Mouse (Mus musculus) limb, embryonic 15.5 days (tissue): ENCODE measurements at regions not wholly inside any gene's neighbourhood (a gene's known extent, or its start where the extent isn't known, plus 50 kb on each side); places are given as distances from the start of the nearest gene placed in this dataset.
"Not testable (repeated sequence)": the region's sequence is repeated elsewhere in the genome, so short reads cannot be mapped to it uniquely, and the experiment has no call there.

Experiments used
- ATAC-seq: fragments of 200-750 bp; cut with Nextera tagmentation; 2 replicates; pipeline ENCODE4 v1.8.0; 2017; ENCODE audit warnings: low read depth, moderate TSS enrichment; ENCODE audit not compliant: insufficient number of reproducible peaks, low FRiP score, low TSS enrichment
- H3K27ac ChIP-seq: fragments of 300-500 bp; sonication (generic); 2 replicates; pipeline ENCODE4 v1.5.1; 2015; ENCODE audit warnings: moderate library complexity, mild to moderate bottlenecking, inconsistent platforms
- H3K27me3 ChIP-seq: fragments of 300-500 bp; sonication (generic); 2 replicates; pipeline ENCODE4 v1.6.1; 2015; ENCODE audit warnings: inconsistent platforms
- H3K36me3 ChIP-seq: fragments of 300-500 bp; sonication (generic); 2 replicates; pipeline ENCODE4 v1.6.1; 2015; ENCODE audit warnings: inconsistent platforms
- H3K4me1 ChIP-seq: fragments of 300-500 bp; sonication (generic); 2 replicates; pipeline ENCODE4 v1.6.1; 2015; ENCODE audit warnings: inconsistent platforms
- H3K4me2 ChIP-seq: fragments of 300-500 bp; sonication (generic); 2 replicates; pipeline ENCODE4 v1.6.1; 2015; ENCODE audit warnings: mild to moderate bottlenecking, inconsistent platforms
- H3K4me3 ChIP-seq: fragments of 300-500 bp; sonication (generic); 2 replicates; pipeline ENCODE4 v1.5.1; 2015; ENCODE audit warnings: mild to moderate bottlenecking, inconsistent platforms
- H3K9ac ChIP-seq: fragments of 300-500 bp; sonication (generic); 2 replicates; pipeline ENCODE4 v1.6.1; 2015; ENCODE audit warnings: inconsistent platforms
- H3K9me3 ChIP-seq: fragments of 300-500 bp; sonication (generic); 2 replicates; pipeline ENCODE4 v1.6.1; 2016; ENCODE audit warnings: inconsistent platforms
- WGBS: fragments of 180-500 bp; shearing (Covaris S2); methylation state at CpG from one replicate; pipeline ENCODE4 v1.1.7; 2015; 5-methylcytosine and 5-hydroxymethylcytosine counted together

- Histone ChIP-seq H3K4me1 (0 out of 2 replicates have a peak, but pooled peaks cover 3% of the 10 kb centered on the region), H3K9ac (no peak overlapping the region), H3K9me3 (no peaks in the 10 kb centered on the region), H3K27ac (no peak overlapping the region), H3K4me3 (no peak overlapping the region), H3K4me2 (no peak overlapping the region), H3K27me3 (peaks cover 20% of the 10 kb centered on the region), H3K36me3 (no peaks in the 10 kb centered on the region)
- 5% methylated on average over 8 of the region's 8 CpGs for WGBS
- ATAC-seq = no peak
These were observed 293.1 kb downstream of the Ajap1 start for GRCm38 (mm10) chr4:153189485-153189884.

GRCm38 (mm10) chr4:153188504-153189031 lies 294.0 kb downstream of the Ajap1 start:
- Histone ChIP-seq H3K4me3 (no peak overlapping the region), H3K4me1 (0 out of 2 replicates have a peak, but pooled peaks cover 3% of the 10 kb centered on the region), H3K9me3 (no peaks in the 10 kb centered on the region), H3K27ac (no peak overlapping the region), H3K4me2 (no peak overlapping the region), H3K27me3 (peaks cover 22% of the 10 kb centered on the region), H3K36me3 (no peaks in the 10 kb centered on the region), H3K9ac (no peak overlapping the region)
- under 1% methylated on average over 17 of the region's 17 CpGs for WGBS
- no peak for ATAC-seq

DNA sequence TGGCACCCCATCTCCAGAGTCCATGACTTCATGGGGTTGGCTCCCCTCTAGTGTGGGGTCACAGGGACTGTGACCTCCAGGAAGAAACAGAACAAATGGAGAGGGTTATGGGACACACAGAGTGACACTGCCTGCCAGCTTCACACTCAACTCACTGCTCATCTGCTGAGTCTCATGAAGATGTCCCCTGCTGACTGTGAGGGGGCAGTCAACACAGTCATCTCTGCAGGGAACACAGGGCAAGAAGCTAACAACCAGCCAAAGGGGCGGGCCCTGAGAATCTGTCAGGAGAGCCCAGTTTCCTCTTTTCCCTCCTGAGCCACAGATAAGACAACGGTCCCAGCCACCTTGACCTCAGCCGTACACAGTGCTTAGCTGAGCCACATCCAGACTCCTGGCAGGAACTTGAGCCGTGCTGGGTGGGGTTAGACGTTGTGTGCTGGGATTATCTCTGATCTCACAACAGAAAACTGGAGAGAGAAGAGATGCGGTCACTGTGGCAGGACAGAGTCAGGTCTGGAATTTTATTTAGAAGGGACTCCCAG lies 294.6 kb downstream of the Ajap1 start:
- Histone ChIP-seq H3K9ac (no peak overlapping the region), H3K4me3 (no peak overlapping the region), H3K27me3 (peaks cover 22% of the 10 kb centered on the region), H3K4me2 (no peak overlapping the region), H3K27ac (no peak overlapping the region), H3K4me1 (0 out of 2 replicates have a peak, but pooled peaks cover 3% of the 10 kb centered on the region), H3K9me3 (no peaks in the 10 kb centered on the region), H3K36me3 (no peaks in the 10 kb centered on the region)
- ATAC-seq = no peak
- 1% methylated on average over 6 of the region's 6 CpGs for WGBS

- no peak overlapping the region for H3K4me2 ChIP-seq
- no peaks in the 10 kb centered on the region for H3K36me3 ChIP-seq
- ATAC-seq = no peak
- no peaks in the 10 kb centered on the region; the same call in 1 of the 2 replicates for H3K9me3 ChIP-seq
- WGBS = 84% methylated on average over 9 of the region's 9 CpGs
- no peak overlapping the region for H3K27ac ChIP-seq
- H3K4me1 ChIP-seq = no peaks in the 10 kb centered on the region; the same call in 1 of the 2 replicates
- no peak overlapping the region for H3K9ac ChIP-seq
- H3K4me3 ChIP-seq = no peak overlapping the region
- H3K27me3 ChIP-seq = no peaks in the 10 kb centered on the region; the same call in 1 of the 2 replicates
These were observed 305.1 kb downstream of the Ajap1 start for GRCm38 (mm10) chr4:153177496-153177895.

GRCm38 (mm10) chr4:153175660-153176059 lies 307.0 kb downstream of the Ajap1 start:
- no peak overlapping the region for H3K27ac ChIP-seq
- no peaks in the 10 kb centered on the region; the same call in 1 of the 2 replicates for H3K9me3 ChIP-seq
- no peak for ATAC-seq
- no peak overlapping the region for H3K4me2 ChIP-seq
- H3K4me3 ChIP-seq = no peak overlapping the region
- H3K4me1 ChIP-seq = no peaks in the 10 kb centered on the region; the same call in 1 of the 2 replicates
- no peaks in the 10 kb centered on the region for H3K36me3 ChIP-seq
- whole genome bisulfite sequencing = 5% methylated on average over 12 of the region's 12 CpGs
- no peaks in the 10 kb centered on the region; the same call in 1 of the 2 replicates for H3K27me3 ChIP-seq
- H3K9ac ChIP-seq = no peak overlapping the region

DNA sequence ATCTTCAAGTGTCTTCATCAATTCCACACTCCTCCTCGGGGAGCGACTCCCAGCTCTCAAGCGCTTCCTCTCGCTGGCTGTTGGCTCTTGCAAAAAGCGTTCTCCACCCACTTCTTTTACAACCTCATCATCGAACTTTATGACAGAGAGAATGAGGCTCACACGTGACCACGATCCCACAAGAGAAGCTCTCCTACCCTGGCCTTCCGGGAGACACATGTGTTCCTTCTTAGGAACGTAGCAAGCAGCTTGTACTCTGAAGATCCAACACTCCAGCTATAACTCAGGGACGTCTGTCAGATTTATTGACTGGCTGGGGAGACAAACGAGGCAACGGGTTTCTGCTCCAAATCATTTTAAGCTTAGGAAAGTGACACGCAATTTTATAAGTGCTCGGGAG lies 307.5 kb downstream of the Ajap1 start:
- no peak overlapping the region for H3K4me3 ChIP-seq
- no peaks in the 10 kb centered on the region for H3K36me3 ChIP-seq
- H3K4me2 ChIP-seq = no peak overlapping the region
- 26% methylated on average over 15 of the region's 15 CpGs for WGBS
- H3K4me1 ChIP-seq = no peaks in the 10 kb centered on the region; the same call in 1 of the 2 replicates
- no peaks in the 10 kb centered on the region; the same call in 1 of the 2 replicates for H3K27me3 ChIP-seq
- ATAC-seq = no peak
- no peaks in the 10 kb centered on the region; the same call in 1 of the 2 replicates for H3K9me3 ChIP-seq
- no peak overlapping the region for H3K27ac ChIP-seq
- H3K9ac ChIP-seq = no peak overlapping the region

DNA sequence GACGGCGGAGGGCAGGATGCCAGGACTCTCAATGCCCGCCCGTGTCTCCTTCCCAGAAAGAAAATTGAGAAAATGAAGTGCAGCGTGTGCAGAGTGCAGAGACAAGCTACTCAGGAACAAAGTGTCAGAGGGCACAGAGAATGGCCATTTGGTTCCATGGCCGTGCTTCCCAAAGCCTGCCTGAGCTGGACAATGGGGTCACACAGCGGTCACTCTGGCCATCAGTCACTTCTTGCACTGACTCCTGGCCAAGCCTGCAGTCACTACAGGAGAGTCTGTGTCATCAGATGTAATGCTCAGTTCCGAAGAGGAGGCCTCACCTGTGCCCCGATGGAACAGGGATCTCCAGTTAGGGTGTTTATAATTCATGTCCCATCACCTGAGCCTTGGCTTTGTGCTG lies 312.6 kb downstream of the Ajap1 start:
- H3K27me3 ChIP-seq = no peaks in the 10 kb centered on the region
- no peaks in the 10 kb centered on the region for H3K4me1 ChIP-seq
- no peaks in the 10 kb centered on the region for H3K36me3 ChIP-seq
- H3K27ac ChIP-seq = no peak overlapping the region
- H3K9me3 ChIP-seq = no peaks in the 10 kb centered on the region; the same call in 1 of the 2 replicates
- WGBS = 61% methylated on average over 9 of the region's 9 CpGs
- H3K4me3 ChIP-seq = no peak overlapping the region
- H3K4me2 ChIP-seq = no peak overlapping the region
- H3K9ac ChIP-seq = no peak overlapping the region
- no peak for ATAC-seq

- H3K9me3 ChIP-seq = no peaks in the 10 kb centered on the region
- no peak overlapping the region for H3K4me3 ChIP-seq
- ATAC-seq = no peak
- H3K27me3 ChIP-seq = no peaks in the 10 kb centered on the region
- H3K4me2 ChIP-seq = no peak overlapping the region
- no peak overlapping the region for H3K9ac ChIP-seq
- no peak overlapping the region for H3K27ac ChIP-seq
- no peaks in the 10 kb centered on the region for H3K4me1 ChIP-seq
- no peaks in the 10 kb centered on the region for H3K36me3 ChIP-seq
- WGBS = 87% methylated on average over 10 of the region's 10 CpGs
These were observed 317.8 kb downstream of the Ajap1 start for GRCm38 (mm10) chr4:153164810-153165209.

DNA sequence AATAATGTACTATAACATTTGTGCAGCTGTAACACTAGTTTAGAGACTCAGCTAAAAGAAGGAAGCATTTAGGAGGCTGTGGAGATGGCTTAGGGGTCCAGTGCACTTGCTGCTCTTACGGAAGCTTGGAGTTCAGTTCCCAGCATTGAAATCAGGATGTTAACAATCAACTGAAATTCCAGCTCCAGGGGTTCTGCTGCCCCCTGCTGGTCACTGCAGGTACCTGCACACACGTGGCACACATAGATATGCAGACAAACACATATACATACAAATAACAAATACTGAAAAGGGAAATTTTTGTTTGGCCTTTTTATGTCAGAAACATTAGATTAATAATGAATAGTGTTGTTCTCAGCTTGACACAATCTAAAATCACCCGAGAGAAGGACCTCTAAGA lies 322.5 kb downstream of the Ajap1 start:
- no peaks in the 10 kb centered on the region for H3K4me1 ChIP-seq
- 86% methylated on average over 3 of the region's 3 CpGs for WGBS

GRCm38 (mm10) chr4:153157572-153157971 lies 325.0 kb downstream of the Ajap1 start:
- WGBS = 89% methylated on average over 3 of the region's 3 CpGs
- H3K27me3 ChIP-seq = no peaks in the 10 kb centered on the region
- H3K4me1 ChIP-seq = no peaks in the 10 kb centered on the region
- no peak overlapping the region for H3K4me2 ChIP-seq
- no peaks in the 10 kb centered on the region for H3K9me3 ChIP-seq
- H3K4me3 ChIP-seq = no peak overlapping the region
- no peaks in the 10 kb centered on the region for H3K36me3 ChIP-seq
- H3K9ac ChIP-seq = no peak overlapping the region
- no peak for ATAC-seq
- no peak overlapping the region for H3K27ac ChIP-seq

More for the DNA sequence above, 322.5 kb downstream of the Ajap1 start:
- Histone ChIP-seq H3K9me3 (no peaks in the 10 kb centered on the region), H3K9ac (no peak overlapping the region), H3K27ac (no peak overlapping the region), H3K4me3 (no peak overlapping the region), H3K36me3 (no peaks in the 10 kb centered on the region), H3K27me3 (no peaks in the 10 kb centered on the region), H3K4me2 (no peak overlapping the region)
- ATAC-seq = no peak

GRCm38 (mm10) chr4:153152923-153153322 lies 329.7 kb downstream of the Ajap1 start:
- not testable (repeated sequence) for H3K27ac ChIP-seq, H3K4me3 ChIP-seq, H3K4me2 ChIP-seq, H3K9ac ChIP-seq, H3K27me3 ChIP-seq, ATAC-seq, H3K9me3 ChIP-seq, H3K36me3 ChIP-seq, H3K4me1 ChIP-seq

DNA sequence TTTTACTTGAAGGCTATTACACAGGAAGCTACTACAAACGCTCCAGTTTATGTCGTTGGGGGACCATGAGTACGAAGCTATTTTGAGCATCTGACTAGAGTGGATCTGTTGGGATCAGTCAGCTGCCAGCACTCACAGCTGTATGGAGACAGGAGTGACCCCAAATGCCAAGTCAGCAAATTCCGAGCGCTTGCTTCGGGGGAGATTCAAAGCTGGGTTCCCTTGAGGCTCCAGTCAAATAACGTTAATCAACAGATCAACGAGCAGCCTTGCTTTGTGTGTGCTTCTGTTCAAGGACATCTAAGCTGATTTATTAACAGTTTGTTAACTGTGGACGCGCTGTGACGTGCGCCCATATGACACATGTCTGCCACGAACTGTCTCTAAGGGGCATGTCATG lies 349.5 kb downstream of the Ajap1 start:
- no peaks in the 10 kb centered on the region for H3K9me3 ChIP-seq
- H3K4me1 ChIP-seq = no peaks in the 10 kb centered on the region
- H3K27ac ChIP-seq = no peak overlapping the region
- H3K27me3 ChIP-seq = no peaks in the 10 kb centered on the region
- H3K36me3 ChIP-seq = no peaks in the 10 kb centered on the region
- no peak overlapping the region for H3K4me2 ChIP-seq
- no peak overlapping the region for H3K9ac ChIP-seq
- 72% methylated on average over 13 of the region's 13 CpGs for WGBS
- ATAC-seq = no peak
- H3K4me3 ChIP-seq = no peak overlapping the region
